Mouse (Mus musculus): Measurements from ENCODE around the gene Gabbr2.

Gene Gabbr2

GRCm38 (mm10) chr4:46916786-46917185 is 74.9 kb downstream of the Gabbr2 start:
- DNase-seq (ENCODE audit: low read depth, low spot score): no peak

- no peak for DNase-seq (ENCODE audit: low read depth, low spot score)
Measured at GRCm38 (mm10) chr4:46915934-46916333, 75.7 kb downstream of the Gabbr2 start.

DNA sequence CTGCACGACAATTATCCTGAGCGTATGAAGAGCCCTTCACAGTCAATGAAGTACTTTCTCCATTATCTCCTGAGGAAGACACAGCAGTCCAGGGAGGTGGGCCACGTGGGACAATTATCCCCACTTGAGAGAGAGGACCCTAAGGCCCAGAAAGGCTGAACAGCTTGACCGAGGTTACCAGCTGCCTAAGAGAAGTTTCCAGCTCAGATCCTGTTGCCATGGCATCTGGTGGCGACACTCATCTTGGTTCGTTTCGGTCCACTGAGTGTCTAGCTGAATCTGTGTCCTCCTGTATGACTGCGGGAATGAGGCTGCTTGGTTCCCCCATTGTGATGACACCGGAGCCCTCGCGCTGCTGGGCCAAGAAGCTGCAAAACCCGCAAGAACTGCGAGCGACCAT is 76.2 kb downstream of the Gabbr2 start:
- peak; percentile 40 for DNase-seq (ENCODE audit: low read depth, low spot score)

DNA sequence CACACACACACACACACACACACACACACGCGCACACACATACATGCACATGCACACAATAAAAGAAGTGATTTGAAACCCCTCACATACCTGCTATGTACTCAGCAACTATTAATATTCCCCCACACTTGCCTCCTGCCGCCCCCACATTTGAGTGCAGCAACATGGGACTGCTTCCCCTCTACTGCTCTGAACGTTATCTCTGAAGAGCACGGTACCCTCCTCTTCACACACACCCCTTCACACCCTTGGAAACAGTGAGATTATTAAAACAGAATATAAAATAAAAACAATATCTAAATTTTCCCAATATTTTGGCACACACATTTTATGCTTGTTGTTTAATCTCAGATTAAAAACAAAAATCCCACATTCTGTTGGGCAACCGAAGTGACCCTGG is 77.1 kb downstream of the Gabbr2 start:
- DNase-seq (ENCODE audit: low read depth, low spot score): no peak

GRCm38 (mm10) chr4:46906036-46906691 is 85.5 kb downstream of the Gabbr2 start:
- DNase-seq (ENCODE audit: low read depth, low spot score): no peak

- DNase-seq (ENCODE audit: low read depth, low spot score): peak; percentile 76
Measured at GRCm38 (mm10) chr4:46905152-46905551, 86.5 kb downstream of the Gabbr2 start.

DNA sequence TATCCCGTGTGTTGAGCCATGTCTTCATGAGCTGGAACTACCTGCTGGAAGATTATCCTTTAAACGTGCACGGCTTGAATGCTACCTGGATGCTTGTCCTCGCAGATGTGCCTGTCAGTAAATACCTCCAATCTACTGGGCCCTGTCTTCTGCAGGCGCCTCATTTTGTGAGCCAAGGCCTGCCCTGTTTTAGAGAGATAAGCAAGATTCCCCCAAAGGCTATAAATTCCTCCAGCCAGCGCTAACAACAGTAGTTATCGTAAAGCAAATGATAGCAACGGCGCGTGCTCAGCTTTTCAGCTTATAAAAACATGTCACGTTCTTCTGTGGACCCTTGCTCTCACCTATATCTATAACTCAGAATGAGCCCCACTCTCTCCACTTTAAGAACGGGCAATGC is 87.5 kb downstream of the Gabbr2 start:
- DNase-seq (ENCODE audit: low read depth, low spot score): no peak

DNA sequence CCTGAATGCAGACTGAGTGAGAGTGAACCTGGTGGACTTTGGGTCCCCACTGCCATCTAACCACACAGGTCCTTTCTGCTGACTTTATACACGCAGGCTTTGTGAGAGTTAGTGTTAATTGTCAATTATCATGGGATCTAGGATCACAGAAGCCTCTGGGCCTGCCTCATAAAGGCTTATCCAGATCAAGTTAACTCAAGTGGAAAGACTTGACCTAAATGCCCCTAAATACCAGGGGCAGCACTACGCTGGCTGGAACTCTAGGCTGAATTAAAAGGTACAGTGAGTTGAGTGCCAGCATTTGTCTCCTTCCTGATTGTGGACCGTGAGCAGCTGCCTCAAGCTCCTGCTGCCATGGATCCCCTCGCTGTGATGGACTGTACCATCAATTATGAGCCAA is 93.1 kb downstream of the Gabbr2 start:
- DNase-seq (ENCODE audit: low read depth, low spot score): no peak

DNA sequence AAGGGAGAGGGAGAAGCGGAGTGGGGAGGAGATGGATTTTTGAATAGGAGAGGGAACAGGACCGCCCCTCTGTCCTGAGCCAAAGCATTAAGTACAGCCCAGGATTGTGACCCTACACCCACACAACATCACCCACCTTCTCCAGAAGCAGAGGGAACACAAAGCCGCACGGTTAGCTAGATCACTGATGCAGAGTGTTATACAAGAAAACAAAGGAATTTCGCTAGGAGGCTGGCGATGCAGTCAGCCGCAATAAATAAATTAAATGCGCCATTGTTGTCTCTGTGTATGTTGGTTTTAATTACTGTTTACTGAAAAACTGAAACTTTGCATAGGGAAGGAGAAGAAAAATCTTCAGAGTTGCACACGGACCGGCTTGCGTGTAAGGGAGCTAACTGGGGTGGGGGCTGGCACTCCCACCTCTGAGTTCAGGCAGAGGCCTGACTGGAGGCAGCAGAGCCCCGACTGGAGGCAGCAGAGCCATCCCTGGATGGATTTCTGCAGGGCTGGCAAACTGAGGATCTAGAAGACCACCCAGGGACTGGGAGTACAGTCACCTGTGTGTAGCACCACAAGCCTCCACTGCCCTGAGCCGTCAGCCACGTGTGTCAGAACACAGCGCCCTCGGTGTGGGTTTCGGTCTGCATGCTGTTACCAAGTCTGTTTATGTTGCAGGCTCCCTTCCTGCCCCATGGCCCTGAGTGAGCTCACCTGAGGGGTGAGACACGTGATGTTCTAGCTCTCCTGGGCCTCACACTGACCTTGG is 93.9 kb downstream of the Gabbr2 start:
- DNase-seq (ENCODE audit: low read depth, low spot score): no peak

DNA sequence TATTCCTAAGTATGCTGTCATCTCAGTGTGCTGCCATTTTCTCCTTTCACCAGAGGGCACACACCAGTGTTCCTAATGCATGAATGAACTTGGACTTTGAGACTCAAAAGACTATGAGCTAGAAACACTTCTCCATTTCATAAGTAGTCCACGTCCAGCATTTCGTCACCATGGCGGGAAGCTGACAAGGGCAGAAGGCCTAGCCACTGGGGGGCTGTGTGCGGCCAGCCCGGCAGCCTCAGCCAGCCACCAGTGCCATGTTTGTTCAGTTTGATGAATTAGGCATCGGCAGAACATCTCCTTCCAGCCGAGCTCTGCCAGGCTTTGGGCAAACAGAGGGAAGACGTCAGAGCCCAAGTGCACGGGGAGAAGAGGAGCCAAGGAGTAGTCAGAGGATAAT is 97.5 kb downstream of the Gabbr2 start:
- DNase-seq (ENCODE audit: low read depth, low spot score): peak; percentile 56

DNA sequence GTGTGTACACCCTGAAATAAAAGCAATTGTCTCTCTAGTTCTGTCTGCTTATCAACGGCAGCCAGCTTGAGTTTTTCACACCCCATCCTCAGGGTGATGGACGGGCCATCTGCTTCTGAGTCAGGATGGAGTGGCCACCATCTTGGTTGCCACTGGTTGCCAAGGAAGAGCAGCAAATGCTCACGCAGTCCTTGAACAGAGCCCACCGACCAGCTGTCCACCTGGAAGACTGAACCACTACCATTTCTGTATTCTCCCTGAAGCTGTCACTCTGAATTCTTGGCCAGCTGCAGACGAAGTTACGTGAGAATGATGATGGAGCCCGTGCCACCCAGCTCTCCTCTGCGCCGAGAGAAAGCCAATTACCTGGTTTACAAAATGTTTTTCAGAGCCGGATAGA is 102.5 kb downstream of the Gabbr2 start:
- DNase-seq (ENCODE audit: low read depth, low spot score): peak; percentile 83

DNA sequence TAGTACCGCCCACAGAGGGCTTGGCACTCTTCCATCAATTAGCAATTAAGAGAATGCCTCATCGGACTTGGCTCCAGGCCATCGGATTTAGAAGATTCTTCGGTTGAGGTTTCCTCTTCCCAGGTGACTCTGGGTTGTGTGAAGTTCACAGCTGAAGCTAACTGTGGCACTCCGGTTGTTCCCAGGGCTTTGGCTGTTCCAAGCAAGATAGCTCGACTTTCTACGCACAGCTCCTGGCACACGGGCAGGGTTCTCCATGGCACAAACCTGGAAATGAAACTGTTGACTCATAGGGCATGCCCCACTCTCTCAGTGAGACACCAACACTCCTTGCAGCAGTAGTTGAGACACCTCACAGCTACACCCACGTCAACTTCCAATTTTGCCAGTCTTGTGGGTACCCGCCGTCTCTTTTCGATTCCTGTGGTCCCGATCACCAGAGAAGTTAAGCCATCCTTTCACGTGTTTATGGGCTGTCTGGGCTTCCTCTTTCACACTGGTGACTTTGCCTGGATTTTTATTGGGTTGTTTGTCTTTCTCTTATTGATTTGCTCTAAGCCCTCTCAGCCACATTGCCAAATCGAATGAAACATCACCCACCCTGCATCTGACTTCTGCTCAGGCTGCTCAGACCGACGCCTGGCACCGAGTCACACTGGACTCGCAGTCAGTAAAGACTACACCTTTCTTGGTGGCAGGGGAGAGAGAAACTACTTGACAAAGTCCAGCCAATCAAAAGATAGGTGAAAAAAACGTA is 105.9 kb downstream of the Gabbr2 start:
- peak; percentile 85 for DNase-seq (ENCODE audit: low read depth, low spot score)

GRCm38 (mm10) chr4:46884132-46884531 is 107.5 kb downstream of the Gabbr2 start:
- peak; percentile 48 for DNase-seq (ENCODE audit: low read depth, low spot score)

DNA sequence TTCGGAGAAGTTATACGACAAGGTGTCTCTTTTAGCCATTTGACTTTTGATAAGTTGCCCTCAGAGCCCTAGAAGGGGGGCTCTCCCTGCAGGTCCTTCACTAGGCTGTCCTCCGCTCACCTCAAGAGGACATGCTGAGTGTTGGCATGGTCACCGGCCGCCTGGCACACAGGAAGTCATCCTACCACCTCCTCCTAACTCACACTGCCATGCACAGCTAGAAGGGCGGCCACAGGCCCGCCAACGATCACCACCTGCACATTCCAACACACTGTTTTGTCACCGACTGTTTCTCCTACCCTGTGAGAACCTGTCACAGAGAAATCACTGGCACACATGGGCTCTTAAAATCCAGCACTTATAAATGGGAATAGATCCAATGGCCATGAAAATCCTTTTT is 108.1 kb downstream of the Gabbr2 start:
- DNase-seq (ENCODE audit: low read depth, low spot score): peak; percentile 81

GRCm38 (mm10) chr4:46883047-46883446 is 108.6 kb downstream of the Gabbr2 start:
- DNase-seq (ENCODE audit: low read depth, low spot score): peak; percentile 39

DNA sequence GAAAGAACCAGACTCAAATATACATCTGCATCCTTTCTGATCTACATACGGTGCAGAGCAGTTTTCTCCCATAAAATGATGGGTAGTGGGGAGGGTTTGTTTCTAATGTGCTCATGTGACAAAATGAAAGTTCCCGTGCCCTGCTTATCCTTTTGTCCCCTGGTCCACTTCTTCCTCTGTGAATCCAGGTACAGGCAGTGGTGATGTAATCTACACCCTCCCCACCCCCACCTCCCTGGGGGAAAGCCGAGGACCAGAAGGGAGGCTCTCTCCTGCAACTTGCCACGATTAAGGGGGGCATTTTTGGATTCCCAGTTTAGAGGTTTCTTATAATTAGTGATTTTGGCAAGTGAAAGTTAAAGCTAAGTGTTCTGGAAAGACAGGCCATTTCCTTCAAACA is 110.4 kb downstream of the Gabbr2 start:
- DNase-seq (ENCODE audit: low read depth, low spot score): no peak

DNA sequence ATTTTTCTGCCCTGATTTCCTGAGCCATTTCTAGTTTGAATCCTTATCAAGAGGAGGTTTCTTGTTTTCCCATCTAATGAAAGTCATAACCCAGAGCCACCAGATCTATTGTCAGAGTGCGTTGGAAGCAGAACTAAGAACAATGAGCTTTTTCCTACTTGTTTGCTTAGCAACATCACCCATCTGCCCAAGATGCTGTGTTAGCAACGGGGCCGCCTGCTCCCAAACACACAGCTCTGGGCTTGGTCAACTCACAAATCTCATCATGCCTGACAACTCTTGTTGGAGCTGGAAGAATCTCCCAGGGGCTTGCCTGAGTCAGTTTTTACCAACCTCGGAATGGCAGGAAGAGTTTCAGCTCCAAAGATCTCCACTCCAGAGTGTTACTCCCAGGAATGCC is 111.7 kb downstream of the Gabbr2 start:
- DNase-seq (ENCODE audit: low read depth, low spot score): no peak

GRCm38 (mm10) chr4:46872750-46873149 is 118.9 kb downstream of the Gabbr2 start:
- peak; percentile 84 for DNase-seq (ENCODE audit: low read depth, low spot score)

DNA sequence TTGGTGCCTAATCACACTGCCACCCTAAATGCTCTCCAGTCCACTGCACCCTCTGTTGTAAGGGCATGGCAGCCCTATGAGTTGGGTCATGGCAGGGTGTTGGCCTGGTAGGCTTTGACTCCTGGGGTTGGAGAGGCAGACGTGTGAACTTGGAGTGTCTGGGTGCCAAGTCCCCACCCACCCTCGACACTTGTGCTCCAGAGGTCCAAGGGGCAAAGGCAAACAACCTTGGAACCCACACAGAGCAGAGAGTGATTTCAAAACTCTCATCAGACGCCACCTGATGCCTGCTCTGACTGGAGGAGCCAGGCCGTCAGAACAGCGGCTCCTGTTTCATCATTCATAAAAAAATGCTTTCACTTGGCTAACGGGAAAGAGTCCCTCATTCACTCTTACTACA is 121.5 kb downstream of the Gabbr2 start:
- DNase-seq (ENCODE audit: low read depth, low spot score): no peak

- DNase-seq (ENCODE audit: low read depth, low spot score): no peak
Measured at GRCm38 (mm10) chr4:46869380-46869779, 122.3 kb downstream of the Gabbr2 start.

DNA sequence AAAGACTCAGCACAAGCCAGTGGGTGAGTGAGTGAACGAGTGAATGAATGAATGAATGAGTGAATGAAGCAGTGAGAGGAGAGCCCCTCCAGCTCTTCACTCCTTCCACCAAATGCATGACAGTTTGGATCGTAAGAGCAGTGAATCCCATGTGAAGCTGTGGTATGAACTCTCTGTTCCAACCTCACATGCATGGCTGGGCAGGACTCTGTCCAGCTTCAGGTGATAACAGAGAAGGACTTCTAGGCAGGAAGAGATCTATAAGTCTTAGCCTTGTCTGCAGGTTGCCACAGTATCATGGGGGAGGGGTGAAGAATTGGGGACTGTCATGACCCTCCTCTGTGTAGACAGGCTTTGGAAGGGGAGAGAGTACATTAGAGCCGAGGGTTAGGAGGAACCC is 122.8 kb downstream of the Gabbr2 start:
- no peak for DNase-seq (ENCODE audit: low read depth, low spot score)

GRCm38 (mm10) chr4:46868181-46868580 is 123.5 kb downstream of the Gabbr2 start:
- peak; percentile 54 for DNase-seq (ENCODE audit: low read depth, low spot score)

DNA sequence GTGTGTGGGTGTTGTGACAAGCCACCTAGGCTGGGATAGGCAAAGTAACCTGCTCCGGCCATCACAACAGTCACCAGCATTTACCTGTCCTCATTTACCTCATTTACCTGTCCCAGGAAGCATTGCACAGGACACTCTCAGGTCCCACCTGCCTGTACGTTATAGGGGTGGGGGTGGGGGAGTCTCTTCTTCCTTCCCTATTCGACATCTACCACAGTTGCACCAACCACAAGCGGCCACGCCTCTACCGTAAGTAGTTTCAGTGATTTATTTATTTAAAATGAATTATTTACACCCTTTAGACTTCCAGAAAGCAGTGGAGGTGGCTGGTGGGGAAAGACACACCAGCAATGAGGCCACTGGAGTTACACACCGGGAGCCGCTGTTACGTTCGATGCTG is 123.9 kb downstream of the Gabbr2 start:
- no peak for DNase-seq (ENCODE audit: low read depth, low spot score)
